Mouse (Mus musculus) cerebral cortex, adult 2 months (tissue): Measurements from ENCODE around the gene Gtpbp1.

Experiments used
- WGBS: fragments of 180-500 bp; shearing (Covaris S2); methylation state at CpG from one replicate; pipeline ENCODE4 v1.1.7; 2018; 5-methylcytosine and 5-hydroxymethylcytosine counted together

The Gtpbp1 gene

DNA sequence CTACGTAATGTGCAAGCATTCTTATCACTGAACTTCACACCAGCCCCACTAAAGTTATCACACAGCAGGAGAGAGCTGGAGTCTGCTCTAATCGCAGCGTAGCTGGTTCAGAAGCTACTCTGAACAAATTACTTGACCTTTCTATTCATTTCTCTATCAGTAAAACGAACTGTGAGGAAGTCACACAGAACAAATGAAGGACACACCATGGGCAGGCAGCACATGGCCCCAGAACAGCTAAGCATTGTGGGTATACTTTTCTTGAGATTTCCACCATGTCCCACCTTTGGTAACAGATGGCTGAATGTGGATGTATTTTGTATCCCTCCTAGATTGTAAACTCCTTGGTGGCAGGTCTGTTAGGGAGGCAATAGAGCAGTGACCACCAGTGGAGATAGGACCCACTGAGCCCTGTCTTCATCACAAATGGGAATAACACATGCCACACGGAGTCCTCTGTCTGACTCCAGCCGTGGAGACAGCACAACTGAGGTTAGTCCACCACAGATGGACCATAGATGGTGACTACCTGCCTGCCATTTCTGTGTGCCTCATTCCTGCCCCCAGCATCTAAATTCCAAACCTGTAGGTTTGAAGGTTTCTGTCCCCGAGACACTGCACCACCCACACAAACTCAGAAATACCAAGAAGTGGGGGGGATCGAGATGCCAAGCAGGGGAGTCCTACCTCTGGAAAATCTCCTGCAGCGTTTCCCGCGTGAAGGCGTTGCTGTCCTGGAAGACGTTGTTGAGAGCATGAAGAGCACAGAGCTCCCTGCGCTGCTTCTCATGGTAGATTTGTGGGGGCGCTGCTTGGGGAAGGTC is 4.4 kb upstream of the Gtpbp1 start:
- WGBS = 10% methylated on average over 15 of the region's 15 CpGs

DNA sequence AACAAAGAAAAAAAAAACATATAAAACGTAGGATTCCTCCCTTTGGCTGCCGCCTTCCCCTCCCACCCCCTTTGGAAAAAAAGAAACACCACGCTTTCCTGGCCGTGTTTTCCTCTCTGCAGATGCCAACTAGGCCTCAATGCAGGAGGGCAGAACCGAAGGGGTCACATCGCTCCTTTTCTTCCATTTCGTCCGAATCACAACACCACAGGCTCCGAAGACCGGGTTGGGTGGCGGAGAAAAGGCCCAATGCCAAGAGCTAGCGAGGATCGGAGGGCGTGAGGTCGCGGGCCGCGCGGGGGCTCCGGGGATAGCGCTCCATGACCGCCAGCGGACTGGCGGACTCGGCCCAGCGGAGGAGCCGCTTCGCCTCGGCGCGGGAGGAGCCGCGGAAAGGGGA is 3.5 kb upstream of the Gtpbp1 start:
- under 1% methylated on average over 33 of the region's 33 CpGs for WGBS

- WGBS = under 1% methylated on average over 72 of the region's 72 CpGs
Observed at GRCm38 (mm10) chr15:79687646-79688267, 2.9 kb upstream of the Gtpbp1 start, which contains the start of gene Josd1. TSS of gene Josd1 (minus strand) at chr15:79687919.

DNA sequence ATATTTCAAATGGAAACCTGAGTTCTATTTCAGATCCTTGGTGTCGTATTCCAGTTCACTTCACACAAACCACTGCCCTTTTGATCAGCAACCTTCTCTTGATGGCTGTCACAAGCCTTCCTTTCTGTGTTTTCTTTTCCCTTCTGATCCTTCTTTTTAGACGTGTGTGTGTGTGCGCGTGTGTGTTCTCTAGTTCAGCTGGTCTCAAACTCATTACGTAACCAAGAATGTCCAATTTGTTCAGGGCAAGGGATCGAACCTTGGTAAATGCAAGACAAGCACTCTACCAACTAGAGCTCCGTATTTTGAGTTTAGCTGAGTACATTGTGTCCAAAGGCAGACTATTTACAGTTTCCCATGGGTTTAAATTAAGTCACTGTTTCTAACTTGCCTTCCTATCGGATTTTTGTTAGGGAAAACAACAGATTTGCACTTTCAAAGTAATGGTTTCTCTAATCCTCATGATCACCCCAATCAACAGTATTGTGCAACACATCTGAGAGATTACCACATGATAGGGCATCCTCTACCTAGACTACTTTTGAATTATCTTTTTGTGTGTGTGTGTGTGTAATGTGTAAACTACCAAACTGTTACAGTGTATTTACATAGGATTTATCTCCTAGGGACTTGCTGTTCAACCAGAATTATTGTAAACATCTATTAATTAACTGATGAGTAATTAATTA is 2.2 kb upstream of the Gtpbp1 start:
- WGBS = 5% methylated on average over 8 of the region's 8 CpGs

DNA sequence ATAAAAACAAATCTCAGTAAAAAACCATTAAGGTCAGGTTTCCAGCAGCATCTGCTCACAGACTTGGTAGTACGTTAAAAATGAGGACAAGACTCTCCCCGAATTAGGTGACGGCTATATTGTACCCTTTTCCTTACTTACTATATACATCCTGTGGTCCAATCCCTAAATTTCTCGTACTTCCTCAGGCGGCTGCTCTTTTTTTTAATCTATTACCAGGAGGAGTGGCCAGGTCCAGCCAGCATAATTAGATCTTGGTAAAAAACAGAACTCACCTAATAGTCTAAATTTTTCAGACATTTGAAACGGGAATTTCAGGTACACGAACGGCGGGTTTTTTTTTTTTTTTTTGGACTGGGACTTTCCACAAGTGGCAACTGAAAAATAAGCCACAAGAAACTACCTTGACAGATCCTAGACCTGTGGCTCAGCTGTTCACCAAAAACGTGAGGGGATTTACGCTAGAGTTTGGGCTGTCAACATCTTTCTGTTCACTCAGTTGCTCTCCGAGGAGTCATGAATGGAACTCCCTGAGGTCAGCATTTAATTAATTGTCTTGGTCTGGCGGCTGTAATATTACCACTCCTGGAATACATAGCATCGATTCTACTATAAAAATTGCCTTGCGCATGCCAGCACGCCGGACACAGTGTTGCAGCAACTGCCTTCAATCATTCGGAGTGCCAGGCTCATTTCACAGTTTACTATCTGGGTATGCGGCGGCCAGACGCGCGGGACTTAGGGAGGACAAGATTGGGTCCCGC is 801 bp upstream of the Gtpbp1 start:
- 12% methylated on average over 24 of the region's 24 CpGs for WGBS

GRCm38 (mm10) chr15:79691023-79691508 is 421 bp downstream of the Gtpbp1 start:
- under 1% methylated on average over 53 of the region's 53 CpGs for WGBS

DNA sequence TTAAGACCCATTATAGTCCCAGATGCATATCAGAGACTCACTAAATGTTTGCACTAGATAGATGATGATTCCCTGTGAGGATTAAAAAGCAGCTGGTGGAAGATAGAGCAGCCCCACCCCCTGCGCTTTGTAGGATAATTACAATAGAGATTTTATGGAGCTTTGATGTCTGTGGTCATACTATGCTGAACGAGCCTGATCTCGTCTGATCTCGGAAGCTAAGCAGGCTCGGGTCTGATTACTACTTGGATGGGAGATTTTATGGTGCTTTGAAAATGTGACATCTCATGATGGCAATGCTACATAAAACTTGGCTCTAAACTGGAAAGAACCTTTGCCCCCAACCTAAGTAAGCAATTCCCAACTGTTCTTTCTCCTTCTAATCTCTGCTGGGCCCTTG is 1.7 kb downstream of the Gtpbp1 start:
- WGBS = 77% methylated on average over 5 of the region's 5 CpGs

- 37% methylated on average over 11 of the region's 11 CpGs for WGBS
Observed at GRCm38 (mm10) chr15:79693740-79694139, 3.1 kb downstream of the Gtpbp1 start.

- WGBS = 91% methylated on average over 4 of the region's 4 CpGs
Observed at GRCm38 (mm10) chr15:79694512-79694911, 3.9 kb downstream of the Gtpbp1 start.

GRCm38 (mm10) chr15:79695516-79695915 is 4.9 kb downstream of the Gtpbp1 start:
- WGBS = 85% methylated on average over 3 of the region's 3 CpGs

DNA sequence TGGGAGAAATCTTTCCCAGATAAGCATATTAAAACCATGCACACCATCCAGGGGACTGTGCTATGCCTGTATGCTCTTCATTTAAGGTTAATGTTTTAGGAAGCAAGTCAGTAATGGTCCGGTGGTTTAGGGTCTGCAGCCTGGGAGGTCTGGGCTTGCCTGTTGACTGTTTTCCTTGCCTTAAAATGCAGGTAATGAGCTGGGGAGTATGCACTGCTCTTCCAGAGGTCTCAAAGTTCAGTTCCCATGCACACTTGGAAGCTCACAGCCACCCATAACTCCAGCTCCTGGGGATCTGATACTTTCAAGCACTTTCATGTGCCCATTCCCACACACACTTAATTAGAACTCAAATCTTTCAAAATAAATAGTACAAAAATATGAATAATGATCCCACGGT is 5.9 kb downstream of the Gtpbp1 start:
- WGBS = 95% methylated on average over 2 of the region's 2 CpGs

GRCm38 (mm10) chr15:79697011-79697410 is 6.4 kb downstream of the Gtpbp1 start:
- WGBS = 67% methylated on average over 6 of the region's 6 CpGs

- 84% methylated on average over 9 of the region's 9 CpGs for WGBS
Observed at GRCm38 (mm10) chr15:79697558-79698187, 7.0 kb downstream of the Gtpbp1 start.

DNA sequence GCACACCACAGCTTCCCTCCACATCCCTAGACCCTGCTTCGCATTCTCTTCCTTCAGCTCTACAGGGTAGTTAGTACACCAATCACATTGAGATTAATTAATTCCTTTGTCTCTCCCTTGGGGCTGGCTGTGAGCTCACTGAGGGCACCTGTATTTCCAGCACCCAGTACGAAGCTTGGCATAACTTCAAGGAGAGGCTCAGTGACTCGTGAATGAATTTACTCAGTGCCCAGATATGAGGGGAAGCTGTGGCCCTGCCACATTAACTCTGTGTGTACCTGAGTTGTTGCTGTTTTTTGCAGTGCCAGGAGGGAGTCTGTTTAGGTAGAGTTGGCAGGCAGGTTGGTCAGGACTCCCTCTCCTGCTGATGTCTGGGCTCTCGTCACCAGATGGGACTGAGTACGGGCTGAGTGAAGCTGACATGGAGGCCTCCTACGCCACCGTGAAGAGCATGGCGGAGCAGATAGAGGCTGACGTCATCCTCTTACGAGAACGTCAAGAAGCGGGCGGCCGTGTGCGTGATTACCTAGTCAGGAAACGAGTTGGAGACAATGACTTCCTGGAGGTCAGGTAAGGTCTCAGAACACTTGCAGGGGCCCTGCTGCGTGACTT is 16.1 kb downstream of the Gtpbp1 start:
- 73% methylated on average over 17 of the region's 17 CpGs for WGBS

DNA sequence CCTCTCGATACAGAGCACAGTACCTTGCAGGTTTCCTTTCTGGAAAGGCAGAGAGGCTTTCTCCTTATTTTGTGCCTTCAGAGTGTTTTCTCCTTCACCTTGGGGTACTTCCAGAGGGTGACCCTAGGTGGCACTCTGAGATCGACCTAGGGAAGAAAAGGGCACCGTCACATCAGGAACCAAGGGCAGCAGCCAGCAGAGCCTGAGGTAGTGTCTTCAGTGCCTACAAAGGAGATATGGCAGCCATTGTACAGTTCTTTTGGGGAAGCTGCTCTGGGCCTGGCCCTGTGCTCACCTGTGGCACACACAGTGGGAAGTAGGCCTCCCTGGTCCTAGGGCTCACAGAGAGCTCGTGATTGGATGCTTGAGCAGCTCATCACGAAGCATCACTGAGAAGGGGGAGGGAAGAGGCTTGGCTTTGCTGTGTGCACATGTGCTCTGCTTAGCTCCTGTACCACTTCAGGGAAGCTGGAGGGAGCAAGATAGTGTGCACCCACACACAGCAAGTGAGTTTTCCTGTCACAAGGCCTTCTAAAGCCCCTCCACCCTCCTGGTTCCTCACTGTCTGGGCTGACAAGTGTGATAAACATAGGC is 17.7 kb downstream of the Gtpbp1 start:
- 84% methylated on average over 5 of the region's 5 CpGs for WGBS

DNA sequence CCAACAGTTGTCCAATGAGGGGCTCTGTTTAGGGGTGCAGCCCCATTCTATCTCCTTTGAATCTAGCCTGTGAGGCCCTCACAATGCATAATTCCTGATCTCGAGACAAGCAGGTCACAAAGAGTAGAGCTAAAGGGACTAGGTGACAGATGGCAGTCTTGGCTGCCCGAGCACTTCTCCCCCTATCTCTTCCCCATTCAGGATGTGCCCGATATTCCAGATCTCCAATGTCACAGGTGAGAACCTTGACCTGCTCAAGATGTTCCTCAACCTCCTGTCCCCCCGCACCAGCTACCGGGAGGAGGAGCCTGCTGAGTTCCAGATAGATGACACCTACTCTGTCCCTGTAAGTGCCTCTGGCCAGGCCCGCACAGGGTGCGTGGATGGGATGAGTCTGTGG is 25.0 kb downstream of the Gtpbp1 start:
- 94% methylated on average over 7 of the region's 7 CpGs for WGBS

- WGBS = 91% methylated on average over 6 of the region's 6 CpGs
Observed at GRCm38 (mm10) chr15:79716710-79717109, 26.1 kb downstream of the Gtpbp1 start.

DNA sequence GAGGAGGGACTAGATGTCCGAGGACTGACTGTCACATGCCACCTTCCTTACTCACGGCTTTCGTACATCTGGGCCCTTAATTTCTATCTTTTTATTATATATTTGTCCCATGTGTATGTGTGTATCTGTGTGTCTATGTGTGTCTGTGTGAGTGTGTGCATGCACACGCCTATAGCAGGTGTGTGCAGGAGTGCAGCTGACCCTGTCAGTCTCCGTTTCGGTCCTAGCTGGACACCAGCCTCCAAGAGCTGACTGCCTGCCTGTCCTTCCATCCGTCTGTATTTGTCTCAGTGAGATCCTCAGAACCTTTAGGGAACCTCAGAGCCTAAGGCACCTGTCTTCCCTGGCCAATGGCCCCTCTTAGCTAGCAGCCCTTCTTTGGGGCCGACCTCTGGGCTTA is 29.6 kb downstream of the Gtpbp1 start:
- 88% methylated on average over 8 of the region's 8 CpGs for WGBS

DNA sequence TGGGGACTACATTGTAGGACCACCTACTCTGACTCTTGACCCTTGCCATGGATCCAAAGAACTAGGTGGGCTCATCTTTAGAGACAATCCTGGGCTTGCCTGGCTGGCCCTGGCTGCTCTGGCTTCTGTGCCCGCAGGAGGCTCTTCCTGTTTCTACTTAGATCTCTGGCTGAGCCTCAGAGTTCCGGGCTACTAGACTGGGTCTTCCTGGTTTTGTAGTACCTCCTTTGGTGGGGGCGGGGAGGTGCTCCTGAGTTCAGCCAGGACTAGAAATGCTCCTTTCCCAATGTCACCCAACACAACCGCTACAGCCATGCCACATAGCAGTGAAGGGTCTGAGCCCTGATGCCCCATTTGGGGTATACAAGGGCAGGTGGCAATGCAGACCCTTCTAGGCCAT is 30.2 kb downstream of the Gtpbp1 start:
- 80% methylated on average over 4 of the region's 4 CpGs for WGBS

- WGBS = 33% methylated on average over 1 of the region's 1 CpGs
Observed at GRCm38 (mm10) chr15:79723439-79723838, 32.8 kb downstream of the Gtpbp1 start.
